Mouse (Mus musculus): ENCODE measurements around the gene Supt3.

GRCm38 (mm10) chr17:45056894-45057293 lies 279.9 kb downstream of the Supt3 start:
- TF ChIP-seq POLR2A (IDR thresholded peaks at IDR 0.05; ENCODE audit: insufficient read depth, low read depth, low read length) (no peak), CTCF (IDR thresholded peaks at IDR 0.05; ENCODE audit: insufficient read depth, low read depth, low read length) (no peak)
